ENCODE assay signal across 20 mouse cellular contexts in the genomic region with DNA sequence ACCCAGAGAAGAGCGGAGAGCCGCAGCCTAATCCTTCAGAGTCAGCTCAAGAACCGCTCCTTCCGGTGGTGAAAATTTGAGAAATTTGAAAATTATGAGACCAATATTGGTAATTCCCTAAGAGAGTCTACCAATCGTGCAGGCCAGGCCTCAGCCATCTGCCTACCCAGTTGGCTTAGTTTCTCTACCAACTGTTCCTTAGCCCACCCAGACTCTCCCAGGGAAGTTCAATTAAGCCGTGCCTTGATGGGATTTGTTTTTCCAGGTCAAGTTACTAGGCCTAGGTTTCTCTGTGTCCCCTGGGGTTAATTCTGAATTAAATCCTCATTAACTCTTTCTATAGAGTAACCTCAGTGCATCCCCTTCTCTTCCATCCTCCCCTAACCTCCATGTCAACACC. TPM values are rescaled to one million over a fixed set of nuclear protein-coding genes. Genes with fewer than 3 reads are reported as not detected.
DNase-seq lines count a peak whose midpoint lies in the region; ATAC-seq lines count a peak whose summit lies in the region.
"Had no signal": no experiment of that assay in that cellular context is flagged by ENCODE, and none has a peak within 500 bp of the region (broad histone marks: within the 10 kb centered on the region; RNA-seq: fewer than 3 reads in every experiment).

No protein-coding gene starts in this region.

- H3K36me3 ChIP-seq in embryonic facial prominence, embryonic 11.5 days (replicated peaks; ENCODE audit: control insufficient read depth, insufficient read depth, low read depth, low read length): no peaks in the 10 kb centered on the region
- no peaks in the 10 kb centered on the region for H3K36me3 ChIP-seq in embryonic facial prominence, embryonic 10.5 days (replicated peaks)
- H3K36me3 ChIP-seq: embryonic facial prominence, embryonic 13.5 days; heart, embryonic 12.5 days had no signal

- H3K4me3 ChIP-seq in embryonic facial prominence, embryonic 11.5 days (ENCODE audit: low read depth, low read length): no peak overlapping the region
- no peak overlapping the region for H3K4me3 ChIP-seq in embryonic facial prominence, embryonic 10.5 days
- H3K4me3 ChIP-seq: embryonic facial prominence, embryonic 13.5 days; forebrain, embryonic 13.5 days; heart, embryonic 12.5 days had no signal

- no peak overlapping the region for H3K27ac ChIP-seq in embryonic facial prominence, embryonic 11.5 days (replicated peaks; ENCODE audit: low read depth, low read length)
- H3K27ac ChIP-seq in embryonic facial prominence, embryonic 10.5 days (replicated peaks): no peak overlapping the region
- H3K27ac ChIP-seq: embryonic facial prominence, embryonic 13.5 days; forebrain, embryonic 13.5 days had no signal

- ATAC-seq in embryonic facial prominence, embryonic 11.5 days (replicated peaks; ENCODE audit: insufficient number of reproducible peaks, low FRiP score, low TSS enrichment, low read depth): no peak
- ATAC-seq: forebrain, embryonic 13.5 days; forebrain, postnatal 0 days; hindbrain, embryonic 16.5 days had no signal

- DNase-seq in embryonic facial prominence, embryonic 11.5 days (ENCODE audit: low spot score): peak; percentile 29
- no peak for DNase-seq in embryonic facial prominence, embryonic 10.5 days (ENCODE audit: low spot score)
- DNase-seq in left cerebral cortex, postnatal 4 days: peak; percentile 33
- DNase-seq in left cerebral cortex, adult 8-10 months (ENCODE audit: low spot score in 2 of 2): no peak
- DNase-seq in layer of hippocampus, postnatal 36 days: peak; percentile 16 to 21
- DNase-seq in gastrocnemius, postnatal 4 days (ENCODE audit: low spot score in 2 of 2): no peak
- no peak for DNase-seq in embryo, embryonic 11 days
- DNase-seq: adrenal gland, adult 8-10 months; adrenal gland, postnatal 36 days; cerebellum, adult 8-10 months; cerebellum, postnatal 36 days; forebrain, postnatal 0 days; gastrocnemius, postnatal 14 days had no signal

- H3K9me3 ChIP-seq in embryonic facial prominence, embryonic 11.5 days (replicated peaks; ENCODE audit: control insufficient read depth, low read length): no peaks in the 10 kb centered on the region
- H3K9me3 ChIP-seq in embryonic facial prominence, embryonic 10.5 days: no peaks in the 10 kb centered on the region
- H3K9me3 ChIP-seq: embryonic facial prominence, embryonic 13.5 days; forebrain, embryonic 13.5 days; heart, embryonic 12.5 days had no signal

- no peak overlapping the region for H3K9ac ChIP-seq in embryonic facial prominence, embryonic 11.5 days (replicated peaks; ENCODE audit: low read length)
- H3K9ac ChIP-seq: embryonic facial prominence, embryonic 13.5 days; forebrain, embryonic 13.5 days; forebrain, postnatal 0 days; heart, embryonic 12.5 days had no signal

- H3K4me1 ChIP-seq in embryonic facial prominence, embryonic 11.5 days (ENCODE audit: control insufficient read depth, insufficient read depth, low read length): no peaks in the 10 kb centered on the region
- H3K4me1 ChIP-seq in embryonic facial prominence, embryonic 10.5 days: peaks cover 12% of the 10 kb centered on the region
- H3K4me1 ChIP-seq: embryonic facial prominence, embryonic 13.5 days; forebrain, embryonic 13.5 days; heart, embryonic 12.5 days had no signal

- H3K4me2 ChIP-seq in embryonic facial prominence, embryonic 11.5 days (ENCODE audit: low read depth, low read length): no peak overlapping the region
- H3K4me2 ChIP-seq: embryonic facial prominence, embryonic 13.5 days; forebrain, embryonic 13.5 days; heart, embryonic 12.5 days had no signal

- WGBS in embryonic facial prominence, embryonic 11.5 days: 65% methylated on average over 6 of the region's 6 CpGs
- 67% methylated on average over 6 of the region's 6 CpGs for WGBS in embryonic facial prominence, embryonic 10.5 days

- intact Hi-C loops in left cerebral cortex, postnatal 4 days (cut with DNase I): no loop called here

- H3K27me3 ChIP-seq in embryonic facial prominence, embryonic 11.5 days (ENCODE audit: control insufficient read depth, insufficient read depth, low read length): no peaks in the 10 kb centered on the region
- peaks cover 29% of the 10 kb centered on the region for H3K27me3 ChIP-seq in embryonic facial prominence, embryonic 10.5 days (replicated peaks; ENCODE audit: low read depth, poor library complexity, severe bottlenecking)

RNA-seq across cellular contexts. Expression of gene Gm14226, which starts 5.1 kb away (rescaled TPM):
- 3.5 and 3.7 TPM in 2 replicates for polyA plus RNA-seq in embryonic facial prominence, embryonic 11.5 days (2014; fragmentation: Nextera tagmentation; extraction: Ambion mirVana)
- polyA plus RNA-seq in embryonic facial prominence, embryonic 10.5 days (2016; fragmentation: Nextera tagmentation; extraction: Ambion mirVana): 0.88 and 1.3 TPM in 2 replicates
- total RNA-seq in left cerebral cortex, postnatal 4 days (2021): under 1 TPM; 0.24 to 0.30 TPM
- total RNA-seq in left cerebral cortex, adult 8-10 months (2022): under 1 TPM; 0.14 to 0.28 (median 0.22) TPM
- under 1 TPM; 0.27 to 0.30 TPM for total RNA-seq in layer of hippocampus, postnatal 36 days (2021)
- not detected for total RNA-seq in gastrocnemius, postnatal 4 days (2021)
- total RNA-seq: CH12.LX; forebrain, postnatal 0 days; gastrocnemius, adult 18-20 months; gastrocnemius, postnatal 14 days; granulocyte monocyte progenitor cell, adult 5-6 weeks had no signal

Comparison
In these comparisons a context has a peak if more than half of its experiments do, and no peak if none do; other contexts are left out.
1. DNase-seq: peak in embryonic facial prominence, embryonic 11.5 days (single experiment), left cerebral cortex, postnatal 4 days (single experiment) and layer of hippocampus, postnatal 36 days (2 of 2); none in embryonic facial prominence, embryonic 10.5 days (single experiment), left cerebral cortex, adult 8-10 months (0 of 2), gastrocnemius, postnatal 4 days (0 of 2) and embryo, embryonic 11 days (single experiment).